Mouse (Mus musculus): ENCODE results near the gene Olfr385.
"Not testable (repeated sequence)": the region's sequence is repeated elsewhere in the genome, so short reads cannot be mapped to it uniquely, and the experiment has no call there.

Gene Olfr385

GRCm38 (mm10) chr11:73592908-73593307 is at the start of gene Olfr385:
Olfr385 (minus strand) TSS chr11:73593008.
- DNase-seq: no peak

GRCm38 (mm10) chr11:73598294-73598693 is 5.5 kb upstream of the Olfr385 start, which contains the start of gene Olfr384:
Olfr384 (plus strand) TSS chr11:73598594.
- no peak for DNase-seq

- not testable (repeated sequence) for DNase-seq
These were observed 9.6 kb downstream of the Olfr385 start for GRCm38 (mm10) chr11:73583188-73583587.

GRCm38 (mm10) chr11:73579871-73580270 is 12.9 kb downstream of the Olfr385 start:
- no peak for DNase-seq

Measured in lung, postnatal 10 days (tissue).